Mouse (Mus musculus): ENCODE results near the gene 2210017I01Rik. TPM values are rescaled to one million over a fixed set of nuclear protein-coding genes. Genes with fewer than 3 reads are reported as not detected.

2210017I01Rik gene
- not detected in 2 replicates for polyA plus RNA-seq (2014; fragmentation: Nextera tagmentation; extraction: Ambion mirVana)

- H3K4me3 ChIP-seq (ENCODE audit: low read depth, low read length) = no peak within 1 kb of the TSS
- H3K27me3 ChIP-seq (ENCODE audit: control insufficient read depth, insufficient read depth, low read length) = no peaks in the 10 kb centered on the region
- DNase-seq (ENCODE audit: low spot score) = no peak
- ATAC-seq (ENCODE audit: low FRiP score) = no peak
- H3K36me3 ChIP-seq (ENCODE audit: control insufficient read depth, insufficient read depth, low read length) = no peaks in the 10 kb centered on the region
- H3K9ac ChIP-seq (ENCODE audit: low read depth, low read length) = no peak within 1 kb of the TSS
- no peaks in the 10 kb centered on the region for H3K9me3 ChIP-seq (ENCODE audit: control insufficient read depth, low read length)
- no peak within 1 kb of the TSS for H3K4me2 ChIP-seq (replicated peaks; ENCODE audit: low read depth, low read length)
- no peaks in the 10 kb centered on the region for H3K4me1 ChIP-seq (replicated peaks; ENCODE audit: control insufficient read depth, insufficient read depth, low read length)
- H3K27ac ChIP-seq (ENCODE audit: low read depth, low read length) = no peak within 1 kb of the TSS
These were observed at the start of gene 2210017I01Rik for GRCm38 (mm10) chr3:92607392-92607791. 2210017I01Rik (minus strand) TSS chr3:92607492.

- no peaks in the 10 kb centered on the region for H3K27me3 ChIP-seq (ENCODE audit: control insufficient read depth, insufficient read depth, low read length)
These were observed 49.5 kb upstream of the 2210017I01Rik start, which contains the start of gene Lce1b for GRCm38 (mm10) chr3:92656826-92657225. Lce1b (minus strand) TSS chr3:92656926.

GRCm38 (mm10) chr3:92648207-92648606, 40.9 kb upstream of the 2210017I01Rik start, which contains the start of gene Lce1a1:
Lce1a1 (minus strand) TSS chr3:92648307.
- Histone ChIP-seq H3K36me3 (ENCODE audit: control insufficient read depth, insufficient read depth, low read length) (no peaks in the 10 kb centered on the region), H3K27ac (ENCODE audit: low read depth, low read length) (no peak within 1 kb of the TSS), H3K4me3 (ENCODE audit: low read depth, low read length) (no peak within 1 kb of the TSS), H3K9ac (ENCODE audit: low read depth, low read length) (no peak within 1 kb of the TSS), H3K4me1 (replicated peaks; ENCODE audit: control insufficient read depth, insufficient read depth, low read length) (no peaks in the 10 kb centered on the region), H3K9me3 (ENCODE audit: control insufficient read depth, low read length) (no peaks in the 10 kb centered on the region), H3K4me2 (replicated peaks; ENCODE audit: low read depth, low read length) (no peak within 1 kb of the TSS), H3K27me3 (ENCODE audit: control insufficient read depth, insufficient read depth, low read length) (no peaks in the 10 kb centered on the region)
- ATAC-seq (ENCODE audit: low FRiP score) = no peak
- 84% methylated on average over 1 of the region's 1 CpGs for WGBS
- no peak for DNase-seq (ENCODE audit: low spot score)

More at GRCm38 (mm10) chr3:92656826-92657225, 49.5 kb upstream of the 2210017I01Rik start, which contains the start of gene Lce1b:
- ATAC-seq (ENCODE audit: low FRiP score) (no peak), DNase-seq (ENCODE audit: low spot score) (no peak)
- Histone ChIP-seq H3K9me3 (ENCODE audit: control insufficient read depth, low read length) (no peaks in the 10 kb centered on the region), H3K36me3 (ENCODE audit: control insufficient read depth, insufficient read depth, low read length) (no peaks in the 10 kb centered on the region), H3K4me3 (ENCODE audit: low read depth, low read length) (no peak within 1 kb of the TSS), H3K27ac (ENCODE audit: low read depth, low read length) (no peak within 1 kb of the TSS), H3K4me2 (replicated peaks; ENCODE audit: low read depth, low read length) (no peak within 1 kb of the TSS), H3K9ac (ENCODE audit: low read depth, low read length) (no peak within 1 kb of the TSS), H3K4me1 (replicated peaks; ENCODE audit: control insufficient read depth, insufficient read depth, low read length) (no peaks in the 10 kb centered on the region)

- 92% methylated on average over 15 of the region's 15 CpGs for WGBS
- Histone ChIP-seq H3K9me3 (ENCODE audit: control insufficient read depth, low read length) (no peaks in the 10 kb centered on the region), H3K9ac (ENCODE audit: low read depth, low read length) (no peak overlapping the region), H3K4me3 (ENCODE audit: low read depth, low read length) (no peak overlapping the region), H3K4me1 (replicated peaks; ENCODE audit: control insufficient read depth, insufficient read depth, low read length) (no peaks in the 10 kb centered on the region), H3K27me3 (ENCODE audit: control insufficient read depth, insufficient read depth, low read length) (no peaks in the 10 kb centered on the region), H3K27ac (ENCODE audit: low read depth, low read length) (no peak overlapping the region), H3K4me2 (replicated peaks; ENCODE audit: low read depth, low read length) (no peak overlapping the region), H3K36me3 (ENCODE audit: control insufficient read depth, insufficient read depth, low read length) (no peaks in the 10 kb centered on the region)
- no peak for ATAC-seq (ENCODE audit: low FRiP score)
- DNase-seq (ENCODE audit: low spot score) = no peak
These were observed 32.6 kb upstream of the 2210017I01Rik start for GRCm38 (mm10) chr3:92639854-92640253.

GRCm38 (mm10) chr3:92638653-92638991, 31.3 kb upstream of the 2210017I01Rik start:
- WGBS = 80% methylated on average over 3 of the region's 3 CpGs
- Histone ChIP-seq H3K36me3 (ENCODE audit: control insufficient read depth, insufficient read depth, low read length) (no peaks in the 10 kb centered on the region), H3K27me3 (ENCODE audit: control insufficient read depth, insufficient read depth, low read length) (no peaks in the 10 kb centered on the region), H3K4me2 (replicated peaks; ENCODE audit: low read depth, low read length) (no peak overlapping the region), H3K4me1 (replicated peaks; ENCODE audit: control insufficient read depth, insufficient read depth, low read length) (no peaks in the 10 kb centered on the region), H3K9me3 (ENCODE audit: control insufficient read depth, low read length) (no peaks in the 10 kb centered on the region), H3K9ac (ENCODE audit: low read depth, low read length) (no peak overlapping the region), H3K27ac (ENCODE audit: low read depth, low read length) (no peak overlapping the region), H3K4me3 (ENCODE audit: low read depth, low read length) (no peak overlapping the region)
- no peak for DNase-seq (ENCODE audit: low spot score)
- no peak for ATAC-seq (ENCODE audit: low FRiP score)

- Histone ChIP-seq H3K27me3 (ENCODE audit: control insufficient read depth, insufficient read depth, low read length) (no peaks in the 10 kb centered on the region), H3K9me3 (ENCODE audit: control insufficient read depth, low read length) (no peaks in the 10 kb centered on the region), H3K4me3 (ENCODE audit: low read depth, low read length) (no peak overlapping the region), H3K27ac (ENCODE audit: low read depth, low read length) (no peak overlapping the region), H3K4me2 (replicated peaks; ENCODE audit: low read depth, low read length) (no peak overlapping the region), H3K36me3 (ENCODE audit: control insufficient read depth, insufficient read depth, low read length) (no peaks in the 10 kb centered on the region), H3K9ac (ENCODE audit: low read depth, low read length) (no peak overlapping the region), H3K4me1 (replicated peaks; ENCODE audit: control insufficient read depth, insufficient read depth, low read length) (no peaks in the 10 kb centered on the region)
- no peak for ATAC-seq (ENCODE audit: low FRiP score)
- WGBS = 56% methylated on average over 1 of the region's 1 CpGs
- no peak for DNase-seq (ENCODE audit: low spot score)
These were observed 30.7 kb upstream of the 2210017I01Rik start for GRCm38 (mm10) chr3:92637745-92638652.

- Histone ChIP-seq H3K27ac (ENCODE audit: low read depth, low read length) (no peak within 1 kb of the TSS), H3K4me3 (ENCODE audit: low read depth, low read length) (no peak within 1 kb of the TSS), H3K27me3 (ENCODE audit: control insufficient read depth, insufficient read depth, low read length) (no peaks in the 10 kb centered on the region), H3K4me2 (replicated peaks; ENCODE audit: low read depth, low read length) (no peak within 1 kb of the TSS), H3K36me3 (ENCODE audit: control insufficient read depth, insufficient read depth, low read length) (no peaks in the 10 kb centered on the region), H3K9ac (ENCODE audit: low read depth, low read length) (no peak within 1 kb of the TSS), H3K9me3 (ENCODE audit: control insufficient read depth, low read length) (no peaks in the 10 kb centered on the region), H3K4me1 (replicated peaks; ENCODE audit: control insufficient read depth, insufficient read depth, low read length) (no peaks in the 10 kb centered on the region)
- DNase-seq (ENCODE audit: low spot score) = no peak
- WGBS = 86% methylated on average over 2 of the region's 2 CpGs
- ATAC-seq (ENCODE audit: low FRiP score) = no peak
These were observed 14.3 kb upstream of the 2210017I01Rik start, which contains the start of gene Lce6a for GRCm38 (mm10) chr3:92621560-92621959. Lce6a (minus strand) TSS chr3:92621660.

GRCm38 (mm10) chr3:92609804-92610203, 2.5 kb upstream of the 2210017I01Rik start:
- 83% methylated on average over 1 of the region's 1 CpGs for WGBS

GRCm38 (mm10) chr3:92602169-92602568, 5.1 kb downstream of the 2210017I01Rik start:
- Histone ChIP-seq H3K36me3 (ENCODE audit: control insufficient read depth, insufficient read depth, low read length) (no peaks in the 10 kb centered on the region), H3K27ac (ENCODE audit: low read depth, low read length) (no peak overlapping the region), H3K4me1 (replicated peaks; ENCODE audit: control insufficient read depth, insufficient read depth, low read length) (no peaks in the 10 kb centered on the region), H3K9ac (ENCODE audit: low read depth, low read length) (no peak overlapping the region), H3K27me3 (ENCODE audit: control insufficient read depth, insufficient read depth, low read length) (no peaks in the 10 kb centered on the region), H3K4me2 (replicated peaks; ENCODE audit: low read depth, low read length) (no peak overlapping the region), H3K4me3 (ENCODE audit: low read depth, low read length) (no peak overlapping the region), H3K9me3 (ENCODE audit: control insufficient read depth, low read length) (no peaks in the 10 kb centered on the region)
- 38% methylated on average over 1 of the region's 1 CpGs for WGBS
- DNase-seq (ENCODE audit: low spot score) (peak; percentile 34), ATAC-seq (ENCODE audit: low FRiP score) (no peak)

More at GRCm38 (mm10) chr3:92609804-92610203, 2.5 kb upstream of the 2210017I01Rik start:
- ATAC-seq (ENCODE audit: low FRiP score) = no peak
- Histone ChIP-seq H3K27me3 (ENCODE audit: control insufficient read depth, insufficient read depth, low read length) (no peaks in the 10 kb centered on the region), H3K4me3 (ENCODE audit: low read depth, low read length) (no peak overlapping the region), H3K9me3 (ENCODE audit: control insufficient read depth, low read length) (no peaks in the 10 kb centered on the region), H3K36me3 (ENCODE audit: control insufficient read depth, insufficient read depth, low read length) (no peaks in the 10 kb centered on the region), H3K27ac (ENCODE audit: low read depth, low read length) (no peak overlapping the region), H3K9ac (ENCODE audit: low read depth, low read length) (no peak overlapping the region), H3K4me2 (replicated peaks; ENCODE audit: low read depth, low read length) (no peak overlapping the region), H3K4me1 (replicated peaks; ENCODE audit: control insufficient read depth, insufficient read depth, low read length) (no peaks in the 10 kb centered on the region)
- DNase-seq (ENCODE audit: low spot score) = no peak
